Mouse (Mus musculus) forebrain, embryonic 16.5 days (tissue): ENCODE results near the gene Ppan. TPM values are rescaled to one million over a fixed set of nuclear protein-coding genes. Genes with fewer than 3 reads are reported as not detected.

ENCODE experiments used
- ATAC-seq: fragments of 200-750 bp; cut with Nextera tagmentation; 2 replicates; pipeline ENCODE4 v1.8.0; 2017; ENCODE audit warnings: mild to moderate bottlenecking, moderate library complexity
- H3K27ac ChIP-seq: fragments of 300-500 bp; sonication (generic); 2 replicates; pipeline ENCODE4 v1.5.1; 2014; ENCODE audit warnings: low read length, control low read depth
- H3K27me3 ChIP-seq: fragments of 300-500 bp; sonication (generic); replicated peaks from 2 replicates; pipeline ENCODE4 v1.6.1; 2014; ENCODE audit warnings: low read length; ENCODE audit not compliant: control insufficient read depth, insufficient read depth
- H3K36me3 ChIP-seq: fragments of 300-500 bp; sonication (generic); 2 replicates; pipeline ENCODE4 v1.6.1; 2014; ENCODE audit not compliant: control insufficient read depth, insufficient read depth
- H3K4me1 ChIP-seq: fragments of 300-500 bp; sonication (generic); replicated peaks from 2 replicates; pipeline ENCODE4 v1.6.1; 2014; ENCODE audit warnings: low read length; ENCODE audit not compliant: control insufficient read depth, insufficient read depth
- H3K4me2 ChIP-seq: fragments of 300-500 bp; sonication (generic); 2 replicates; pipeline ENCODE4 v1.6.1; 2014; ENCODE audit warnings: mild to moderate bottlenecking, low read length, control low read depth
- H3K4me3 ChIP-seq: fragments of 300-500 bp; sonication (generic); replicated peaks from 2 replicates; pipeline ENCODE4 v1.5.1; 2014; ENCODE audit warnings: mild to moderate bottlenecking, low read length, control low read depth
- H3K9ac ChIP-seq: fragments of 300-500 bp; sonication (generic); replicated peaks from 2 replicates; pipeline ENCODE4 v1.6.1; 2014; ENCODE audit warnings: low read depth, low read length, control low read depth
- H3K9me3 ChIP-seq: fragments of 300-500 bp; sonication (generic); 2 replicates; pipeline ENCODE4 v1.6.1; 2016; ENCODE audit warnings: low read length; ENCODE audit not compliant: control insufficient read depth
- WGBS: fragments of 180-500 bp; shearing (Covaris S2); extraction: QIAGEN DNeasy Blood & Tissue Kit; methylation state at CpG from one replicate; pipeline ENCODE4 v1.1.7; 2014; 5-methylcytosine and 5-hydroxymethylcytosine counted together
- polyA plus RNA-seq: library from polyadenylated mRNA; unstranded; fragments of >200 nt; fragmentation: Nextera tagmentation; extraction: Ambion mirVana; gene quantifications from 2 replicates; pipeline ENCODE4 v1.2.1, GENCODE M21; 2015

Gene Ppan
- polyA plus RNA-seq, 1 experiment from 2014 or later, result 60.4 TPM

- H3K4me3 ChIP-seq, result peak overlapping the region; percentile 56
- peak; percentile 94 for ATAC-seq
- H3K9me3 ChIP-seq, result no peaks in the 10 kb centered on the region
- peak overlapping the region; percentile 74 for H3K9ac ChIP-seq
- H3K4me2 ChIP-seq, result peak overlapping the region; percentile 78
- peaks cover 3% of the 10 kb centered on the region for H3K4me1 ChIP-seq
- WGBS, result under 1% methylated on average over 69 of the region's 69 CpGs
- H3K36me3 ChIP-seq, result no peaks in the 10 kb centered on the region
- H3K27me3 ChIP-seq, result no peaks in the 10 kb centered on the region
- peak overlapping the region; percentile 96 for H3K27ac ChIP-seq
Measured at GRCm38 (mm10) chr9:20878041-20878709, 9.8 kb upstream of the Ppan start.

- WGBS, result 24% methylated on average over 10 of the region's 10 CpGs
- ATAC-seq, result peak; percentile 2; the same call in 1 of the 2 replicates
Measured at GRCm38 (mm10) chr9:20878710-20879065, 9.3 kb upstream of the Ppan start.

GRCm38 (mm10) chr9:20879097-20879792 is 8.7 kb upstream of the Ppan start, which contains the start of gene Angptl6:
Angptl6 (minus strand) TSS chr9:20879727.
- Histone ChIP-seq H3K27me3 (no peaks in the 10 kb centered on the region), H3K36me3 (no peaks in the 10 kb centered on the region), H3K9me3 (no peaks in the 10 kb centered on the region), H3K9ac (peak within 1 kb of the TSS; percentile 74), H3K27ac (peak within 1 kb of the TSS; percentile 96), H3K4me1 (peaks cover 3% of the 10 kb centered on the region), H3K4me2 (peak within 1 kb of the TSS; percentile 78), H3K4me3 (peak within 1 kb of the TSS; percentile 56)
- no peak for ATAC-seq
- WGBS, result 93% methylated on average over 13 of the region's 13 CpGs

More at GRCm38 (mm10) chr9:20878710-20879065, 9.3 kb upstream of the Ppan start:
- peaks cover 3% of the 10 kb centered on the region for H3K4me1 ChIP-seq
- no peaks in the 10 kb centered on the region for H3K27me3 ChIP-seq
- peak overlapping the region; percentile 96 for H3K27ac ChIP-seq
- H3K36me3 ChIP-seq, result no peaks in the 10 kb centered on the region
- no peaks in the 10 kb centered on the region for H3K9me3 ChIP-seq
- H3K9ac ChIP-seq, result peak overlapping the region; percentile 74
- peak overlapping the region; percentile 78 for H3K4me2 ChIP-seq
- H3K4me3 ChIP-seq, result peak overlapping the region; percentile 56

GRCm38 (mm10) chr9:20886563-20886962 is 1.4 kb upstream of the Ppan start:
- Histone ChIP-seq H3K9me3 (no peaks in the 10 kb centered on the region), H3K4me2 (no peak overlapping the region), H3K4me3 (no peak overlapping the region), H3K36me3 (peaks cover 15% of the 10 kb centered on the region), H3K9ac (no peak overlapping the region), H3K27me3 (no peaks in the 10 kb centered on the region), H3K4me1 (peaks cover 12% of the 10 kb centered on the region), H3K27ac (no peak overlapping the region)
- no peak for ATAC-seq
- WGBS, result 98% methylated on average over 2 of the region's 2 CpGs

- no peaks in the 10 kb centered on the region for H3K9me3 ChIP-seq
- no peak overlapping the region; the same call in 1 of the 2 replicates for H3K4me3 ChIP-seq
- WGBS, result 90% methylated on average over 6 of the region's 6 CpGs
- H3K4me2 ChIP-seq, result peak overlapping the region; percentile 82
- peaks cover 21% of the 10 kb centered on the region for H3K36me3 ChIP-seq
- no peak for ATAC-seq
- H3K27ac ChIP-seq, result peak overlapping the region; percentile 88; the same call in 1 of the 2 replicates
- H3K4me1 ChIP-seq, result peaks cover 12% of the 10 kb centered on the region
- no peaks in the 10 kb centered on the region for H3K27me3 ChIP-seq
- H3K9ac ChIP-seq, result no peak overlapping the region
Measured at GRCm38 (mm10) chr9:20887191-20887590, 784 bp upstream of the Ppan start.

GRCm38 (mm10) chr9:20888386-20888765 is 401 bp downstream of the Ppan start:
- no peak; the same call in 1 of the 2 replicates for ATAC-seq
- Histone ChIP-seq H3K27me3 (no peaks in the 10 kb centered on the region), H3K27ac (no peak overlapping the region; the same call in 1 of the 2 replicates), H3K4me3 (peak overlapping the region; percentile 85), H3K9me3 (no peaks in the 10 kb centered on the region), H3K4me2 (peak overlapping the region; percentile 82), H3K9ac (peak overlapping the region; percentile 84), H3K36me3 (peaks cover 29% of the 10 kb centered on the region), H3K4me1 (peaks cover 12% of the 10 kb centered on the region)
- WGBS, result under 1% methylated on average over 30 of the region's 30 CpGs

GRCm38 (mm10) chr9:20889185-20890141 is 1.5 kb downstream of the Ppan start:
- Histone ChIP-seq H3K4me3 (no peak overlapping the region), H3K36me3 (peaks cover 39% of the 10 kb centered on the region), H3K4me1 (peaks cover 12% of the 10 kb centered on the region), H3K27ac (no peak overlapping the region), H3K9me3 (no peaks in the 10 kb centered on the region), H3K4me2 (no peak overlapping the region), H3K27me3 (no peaks in the 10 kb centered on the region), H3K9ac (no peak overlapping the region)
- no peak for ATAC-seq
- 87% methylated on average over 29 of the region's 29 CpGs for whole genome bisulfite sequencing

- H3K4me2 ChIP-seq, result no peak overlapping the region
- H3K27ac ChIP-seq, result no peak overlapping the region
- WGBS, result 90% methylated on average over 5 of the region's 5 CpGs
- no peak overlapping the region for H3K9ac ChIP-seq
- H3K9me3 ChIP-seq, result no peaks in the 10 kb centered on the region
- ATAC-seq, result no peak
- no peak overlapping the region for H3K4me3 ChIP-seq
- H3K27me3 ChIP-seq, result no peaks in the 10 kb centered on the region
- peaks cover 45% of the 10 kb centered on the region for H3K36me3 ChIP-seq
- H3K4me1 ChIP-seq, result peaks cover 12% of the 10 kb centered on the region
Measured at GRCm38 (mm10) chr9:20890411-20890810, 2.4 kb downstream of the Ppan start.
